Comparison of ENCODE assay signal across 9 mouse cellular contexts in genomic region chr4:47178261-47178961, GRCm38 (mm10). TPM values are rescaled to one million over a fixed set of nuclear protein-coding genes. Genes with fewer than 3 reads are reported as not detected.
DNase-seq lines count a peak whose midpoint lies in the region; ATAC-seq and TF ChIP-seq lines count a peak whose summit lies in the region.
"Had no signal": no experiment of that assay in that cellular context is flagged by ENCODE, and none has a peak within 500 bp of the region (broad histone marks: within the 10 kb centered on the region; RNA-seq: fewer than 3 reads in every experiment).

No protein-coding gene starts in this region.

- peak; percentile 68 for ATAC-seq in limb, embryonic 14.5 days (ENCODE audit: low FRiP score, low read depth)
- no peak for ATAC-seq in forebrain, embryonic 11.5 days (replicated peaks; ENCODE audit: low FRiP score)

- H3K27ac ChIP-seq in limb, embryonic 14.5 days (replicated peaks; ENCODE audit: low read depth, low read length) = no peak overlapping the region
- H3K27ac ChIP-seq in forebrain, embryonic 11.5 days (ENCODE audit: low read depth, low read length) = no peak overlapping the region

- no peaks in the 10 kb centered on the region for H3K36me3 ChIP-seq in limb, embryonic 14.5 days (ENCODE audit: control insufficient read depth, insufficient read depth, low read length)
- H3K36me3 ChIP-seq in forebrain, embryonic 11.5 days (ENCODE audit: control insufficient read depth, insufficient read depth, low read length) = no peaks in the 10 kb centered on the region; the same call in 1 of the 2 replicates

- DNase-seq in cerebellum, postnatal 14 days = peak; percentile 14 to 24
- DNase-seq in cerebellum, adult 11 months = no peak
- peak; percentile 42 for DNase-seq in lung, postnatal 10 days
- no peak for DNase-seq in lung, adult 2 months
- DNase-seq in heart, adult 9 months (ENCODE audit: low spot score in 2 of 2) = peak; percentile 79 to 81
- peak; percentile 49 for DNase-seq in limb, embryonic 14.5 days (ENCODE audit: low spot score)
- DNase-seq in embryo, embryonic 9.5 days (ENCODE audit: extremely low spot score) = no peak
- DNase-seq in forebrain, embryonic 11.5 days (ENCODE audit: low spot score) = no peak

- H3K9ac ChIP-seq in limb, embryonic 14.5 days (ENCODE audit: low read depth, low read length, severe bottlenecking) = no peak overlapping the region
- no peak overlapping the region for H3K9ac ChIP-seq in forebrain, embryonic 11.5 days (ENCODE audit: low read length)

- no peak overlapping the region for H3K4me3 ChIP-seq in lung, adult 2 months (replicated peaks; ENCODE audit: extremely low read depth, low read depth, low read length)
- no peak overlapping the region for H3K4me3 ChIP-seq in limb, embryonic 14.5 days (replicated peaks; ENCODE audit: low read length)
- no peak overlapping the region for H3K4me3 ChIP-seq in forebrain, embryonic 11.5 days (ENCODE audit: low read depth, low read length)
- H3K4me3 ChIP-seq: myocyte had no signal

- no peaks in the 10 kb centered on the region for H3K27me3 ChIP-seq in limb, embryonic 14.5 days (ENCODE audit: control insufficient read depth, insufficient read depth, low read length)
- H3K27me3 ChIP-seq in forebrain, embryonic 11.5 days (ENCODE audit: control insufficient read depth, insufficient read depth, low read length) = no peaks in the 10 kb centered on the region

- 75% methylated on average over 8 of the region's 8 CpGs for WGBS in lung, adult 2 months
- WGBS in limb, embryonic 14.5 days = 68% methylated on average over 8 of the region's 8 CpGs
- 68% methylated on average over 8 of the region's 8 CpGs for WGBS in forebrain, embryonic 11.5 days

- TF ChIP-seq POLR2A in lung, adult 2 months (IDR thresholded peaks at IDR 0.05; ENCODE audit: borderline replicate concordance, extremely low read depth, low read depth, low read length) = no peak
- no peak for TF ChIP-seq POLR2A in limb, embryonic 14.5 days (IDR thresholded peaks at IDR 0.05; ENCODE audit: borderline replicate concordance, extremely low read depth, insufficient read depth, insufficient read length)

- TF ChIP-seq CTCF in lung, adult 2 months (IDR thresholded peaks at IDR 0.05; ENCODE audit: insufficient read depth, low read length) = no peak

- no peak overlapping the region for H3K4me2 ChIP-seq in limb, embryonic 14.5 days (replicated peaks; ENCODE audit: low read depth, low read length, severe bottlenecking)
- H3K4me2 ChIP-seq in forebrain, embryonic 11.5 days (ENCODE audit: low read depth, low read length, severe bottlenecking) = no peak overlapping the region

- H3K4me1 ChIP-seq in lung, adult 2 months (ENCODE audit: control insufficient read depth, insufficient read depth, low read length) = peaks cover 3% of the 10 kb centered on the region; the same call in 1 of the 2 replicates
- 0 out of 2 replicates have a peak, but pooled peaks cover 5% of the 10 kb centered on the region for H3K4me1 ChIP-seq in limb, embryonic 14.5 days (ENCODE audit: control insufficient read depth, insufficient read depth, low read length)
- H3K4me1 ChIP-seq in forebrain, embryonic 11.5 days (replicated peaks; ENCODE audit: control insufficient read depth, insufficient read depth, low read length) = no peaks in the 10 kb centered on the region

- H3K9me3 ChIP-seq in limb, embryonic 14.5 days (ENCODE audit: control insufficient read depth, low read length) = no peaks in the 10 kb centered on the region
- no peaks in the 10 kb centered on the region for H3K9me3 ChIP-seq in forebrain, embryonic 11.5 days (ENCODE audit: control insufficient read depth, low read length)

RNA-seq across cellular contexts. Expression of gene Col15a1, which starts 29.6 kb away (rescaled TPM):
- 18.5 and 24.4 TPM in 2 replicates for polyA plus RNA-seq in lung, adult 2 months (2012; rRNA removed)
- 86.3 and 102 TPM in 2 replicates for polyA plus RNA-seq in limb, embryonic 14.5 days (2012; rRNA removed)
- 30.6 and 31.5 TPM in 2 replicates for polyA plus RNA-seq in limb, embryonic 14.5 days (2014; fragmentation: Nextera tagmentation; extraction: Ambion mirVana)
- 6.6 and 7.0 TPM in 2 replicates for polyA plus RNA-seq in forebrain, embryonic 11.5 days (2014; fragmentation: Nextera tagmentation; extraction: Ambion mirVana)

Comparison
In these comparisons a context has a peak if more than half of its experiments do, and no peak if none do; other contexts are left out.
1. DNase-seq: peak in cerebellum, postnatal 14 days (2 of 2), lung, postnatal 10 days (single experiment), heart, adult 9 months (2 of 2) and limb, embryonic 14.5 days (single experiment); none in cerebellum, adult 11 months (single experiment), lung, adult 2 months (single experiment), embryo, embryonic 9.5 days (single experiment) and forebrain, embryonic 11.5 days (single experiment).